Mouse (Mus musculus): Measurements from ENCODE around the gene Gvin1. TPM values are rescaled to one million over a fixed set of nuclear protein-coding genes. Genes with fewer than 3 reads are reported as not detected.
"Not testable (repeated sequence)": the region's sequence is repeated elsewhere in the genome, so short reads cannot be mapped to it uniquely, and the experiment has no call there.

Gvin1 gene
- 0.14 and 0.75 TPM in 2 replicates for polyA plus RNA-seq (2015; fragmentation: Nextera tagmentation; extraction: Ambion mirVana)

- H3K4me2 ChIP-seq (ENCODE audit: low read depth, low read length); H3K4me1 ChIP-seq (ENCODE audit: control insufficient read depth, insufficient read depth, low read length); H3K4me3 ChIP-seq (replicated peaks; ENCODE audit: low read length); H3K27ac ChIP-seq (ENCODE audit: low read length); H3K36me3 ChIP-seq (ENCODE audit: control insufficient read depth, insufficient read depth, low read length); ATAC-seq (ENCODE audit: insufficient read depth, low FRiP score); H3K9ac ChIP-seq (ENCODE audit: low read length); H3K9me3 ChIP-seq (replicated peaks; ENCODE audit: control insufficient read depth, low read length); H3K27me3 ChIP-seq (ENCODE audit: control insufficient read depth, insufficient read depth, low read length): not testable (repeated sequence)
- 55% methylated on average over 1 of the region's 1 CpGs for WGBS
These were observed at the start of gene Gvin1 for GRCm38 (mm10) chr7:106215177-106215576. Gene Gvin1 (minus strand): TSS chr7:106215326.

- Histone ChIP-seq H3K27ac (ENCODE audit: low read length) (no peak overlapping the region), H3K9ac (ENCODE audit: low read length) (no peak overlapping the region), H3K27me3 (ENCODE audit: control insufficient read depth, insufficient read depth, low read length) (no peaks in the 10 kb centered on the region), H3K4me3 (replicated peaks; ENCODE audit: low read length) (no peak overlapping the region), H3K36me3 (ENCODE audit: control insufficient read depth, insufficient read depth, low read length) (no peaks in the 10 kb centered on the region), H3K4me2 (ENCODE audit: low read depth, low read length) (no peak overlapping the region), H3K4me1 (ENCODE audit: control insufficient read depth, insufficient read depth, low read length) (no peaks in the 10 kb centered on the region), H3K9me3 (replicated peaks; ENCODE audit: control insufficient read depth, low read length) (no peaks in the 10 kb centered on the region)
- 79% methylated on average over 2 of the region's 2 CpGs for WGBS
- ATAC-seq (ENCODE audit: insufficient read depth, low FRiP score): no peak
These were observed 36.9 kb upstream of the Gvin1 start for GRCm38 (mm10) chr7:106251844-106252517.

GRCm38 (mm10) chr7:106248922-106249321 is 33.8 kb upstream of the Gvin1 start:
- Histone ChIP-seq H3K9me3 (replicated peaks; ENCODE audit: control insufficient read depth, low read length) (no peaks in the 10 kb centered on the region), H3K9ac (ENCODE audit: low read length) (no peak overlapping the region), H3K4me1 (ENCODE audit: control insufficient read depth, insufficient read depth, low read length) (no peaks in the 10 kb centered on the region), H3K36me3 (ENCODE audit: control insufficient read depth, insufficient read depth, low read length) (no peaks in the 10 kb centered on the region), H3K4me2 (ENCODE audit: low read depth, low read length) (no peak overlapping the region), H3K27me3 (ENCODE audit: control insufficient read depth, insufficient read depth, low read length) (no peaks in the 10 kb centered on the region), H3K4me3 (replicated peaks; ENCODE audit: low read length) (no peak overlapping the region), H3K27ac (ENCODE audit: low read length) (no peak overlapping the region)
- WGBS: 88% methylated on average over 2 of the region's 2 CpGs
- ATAC-seq (ENCODE audit: insufficient read depth, low FRiP score): no peak

GRCm38 (mm10) chr7:106248245-106248644 is 33.1 kb upstream of the Gvin1 start:
- Histone ChIP-seq H3K36me3 (ENCODE audit: control insufficient read depth, insufficient read depth, low read length) (no peaks in the 10 kb centered on the region), H3K4me1 (ENCODE audit: control insufficient read depth, insufficient read depth, low read length) (no peaks in the 10 kb centered on the region), H3K4me2 (ENCODE audit: low read depth, low read length) (no peak overlapping the region), H3K9ac (ENCODE audit: low read length) (no peak overlapping the region), H3K27ac (ENCODE audit: low read length) (no peak overlapping the region), H3K27me3 (ENCODE audit: control insufficient read depth, insufficient read depth, low read length) (no peaks in the 10 kb centered on the region), H3K9me3 (replicated peaks; ENCODE audit: control insufficient read depth, low read length) (no peaks in the 10 kb centered on the region), H3K4me3 (replicated peaks; ENCODE audit: low read length) (no peak overlapping the region)
- ATAC-seq (ENCODE audit: insufficient read depth, low FRiP score): no peak
- 72% methylated on average over 2 of the region's 2 CpGs for WGBS

GRCm38 (mm10) chr7:106245601-106246000 is 30.5 kb upstream of the Gvin1 start:
- ATAC-seq (ENCODE audit: insufficient read depth, low FRiP score): no peak
- H3K27ac ChIP-seq (ENCODE audit: low read length): no peak overlapping the region
- no peak overlapping the region for H3K4me2 ChIP-seq (ENCODE audit: low read depth, low read length)
- H3K27me3 ChIP-seq (ENCODE audit: control insufficient read depth, insufficient read depth, low read length): no peaks in the 10 kb centered on the region
- no peaks in the 10 kb centered on the region for H3K9me3 ChIP-seq (replicated peaks; ENCODE audit: control insufficient read depth, low read length)
- no peaks in the 10 kb centered on the region for H3K4me1 ChIP-seq (ENCODE audit: control insufficient read depth, insufficient read depth, low read length)
- H3K36me3 ChIP-seq (ENCODE audit: control insufficient read depth, insufficient read depth, low read length): no peaks in the 10 kb centered on the region
- WGBS: 70% methylated on average over 6 of the region's 6 CpGs
- H3K4me3 ChIP-seq (replicated peaks; ENCODE audit: low read length): no peak overlapping the region
- H3K9ac ChIP-seq (ENCODE audit: low read length): no peak overlapping the region

- not testable (repeated sequence) for ATAC-seq (ENCODE audit: insufficient read depth, low FRiP score); H3K4me3 ChIP-seq (replicated peaks; ENCODE audit: low read length); H3K27ac ChIP-seq (ENCODE audit: low read length); H3K9me3 ChIP-seq (replicated peaks; ENCODE audit: control insufficient read depth, low read length); H3K4me1 ChIP-seq (ENCODE audit: control insufficient read depth, insufficient read depth, low read length); H3K9ac ChIP-seq (ENCODE audit: low read length); H3K36me3 ChIP-seq (ENCODE audit: control insufficient read depth, insufficient read depth, low read length); H3K4me2 ChIP-seq (ENCODE audit: low read depth, low read length); H3K27me3 ChIP-seq (ENCODE audit: control insufficient read depth, insufficient read depth, low read length)
- 87% methylated on average over 12 of the region's 12 CpGs for WGBS
These were observed 25.6 kb upstream of the Gvin1 start for GRCm38 (mm10) chr7:106240484-106241275.

GRCm38 (mm10) chr7:106237192-106237465 is 22.0 kb upstream of the Gvin1 start:
- Histone ChIP-seq H3K4me3 (replicated peaks; ENCODE audit: low read length) (no peak overlapping the region), H3K4me1 (ENCODE audit: control insufficient read depth, insufficient read depth, low read length) (no peaks in the 10 kb centered on the region), H3K9ac (ENCODE audit: low read length) (no peak overlapping the region), H3K27ac (ENCODE audit: low read length) (no peak overlapping the region), H3K36me3 (ENCODE audit: control insufficient read depth, insufficient read depth, low read length) (no peaks in the 10 kb centered on the region), H3K27me3 (ENCODE audit: control insufficient read depth, insufficient read depth, low read length) (no peaks in the 10 kb centered on the region), H3K9me3 (replicated peaks; ENCODE audit: control insufficient read depth, low read length) (no peaks in the 10 kb centered on the region), H3K4me2 (ENCODE audit: low read depth, low read length) (no peak overlapping the region)
- ATAC-seq (ENCODE audit: insufficient read depth, low FRiP score): no peak

GRCm38 (mm10) chr7:106236327-106237191 is 21.4 kb upstream of the Gvin1 start:
- Histone ChIP-seq H3K9me3 (replicated peaks; ENCODE audit: control insufficient read depth, low read length) (no peaks in the 10 kb centered on the region), H3K36me3 (ENCODE audit: control insufficient read depth, insufficient read depth, low read length) (no peaks in the 10 kb centered on the region), H3K27ac (ENCODE audit: low read length) (no peak overlapping the region), H3K4me3 (replicated peaks; ENCODE audit: low read length) (no peak overlapping the region), H3K4me1 (ENCODE audit: control insufficient read depth, insufficient read depth, low read length) (no peaks in the 10 kb centered on the region), H3K9ac (ENCODE audit: low read length) (no peak overlapping the region), H3K27me3 (ENCODE audit: control insufficient read depth, insufficient read depth, low read length) (no peaks in the 10 kb centered on the region), H3K4me2 (ENCODE audit: low read depth, low read length) (no peak overlapping the region)
- peak; percentile 29; the same call in 1 of the 2 replicates for ATAC-seq (ENCODE audit: insufficient read depth, low FRiP score)
- WGBS: 54% methylated on average over 2 of the region's 2 CpGs

- Histone ChIP-seq H3K4me2 (ENCODE audit: low read depth, low read length) (no peak overlapping the region), H3K4me1 (ENCODE audit: control insufficient read depth, insufficient read depth, low read length) (no peaks in the 10 kb centered on the region), H3K4me3 (replicated peaks; ENCODE audit: low read length) (no peak overlapping the region), H3K36me3 (ENCODE audit: control insufficient read depth, insufficient read depth, low read length) (no peaks in the 10 kb centered on the region), H3K9me3 (replicated peaks; ENCODE audit: control insufficient read depth, low read length) (no peaks in the 10 kb centered on the region), H3K9ac (ENCODE audit: low read length) (no peak overlapping the region), H3K27me3 (ENCODE audit: control insufficient read depth, insufficient read depth, low read length) (no peaks in the 10 kb centered on the region), H3K27ac (ENCODE audit: low read length) (no peak overlapping the region)
- ATAC-seq (ENCODE audit: insufficient read depth, low FRiP score): no peak
- WGBS: 68% methylated on average over 2 of the region's 2 CpGs
These were observed 20.5 kb upstream of the Gvin1 start for GRCm38 (mm10) chr7:106235596-106235995.

Measured in stomach, embryonic 16.5 days (tissue).